Mouse (Mus musculus) limb, embryonic 11.5 days (tissue): ENCODE data around the gene Maml3. TPM values are rescaled to one million over a fixed set of nuclear protein-coding genes. Genes with fewer than 3 reads are reported as not detected.

Experiments used
- ATAC-seq: fragments of 200-750 bp; cut with Nextera tagmentation; 2 replicates; pipeline ENCODE4 v1.8.0; 2017; ENCODE audit warnings: low read depth; ENCODE audit not compliant: insufficient number of reproducible peaks, low FRiP score, low TSS enrichment
- DNase-seq: peaks from one replicate; pipeline ENCODE4 v3.0.0-alpha.2; 2015; ENCODE audit warnings: low spot score
- H3K27ac ChIP-seq: fragments of 300-500 bp; sonication (generic); replicated peaks from 2 replicates; pipeline ENCODE4 v1.5.1; 2014; ENCODE audit warnings: low read depth, mild to moderate bottlenecking, low read length
- H3K27me3 ChIP-seq: fragments of 300-500 bp; sonication (generic); 2 replicates; pipeline ENCODE4 v1.6.1; 2014; ENCODE audit warnings: mild to moderate bottlenecking, low read length, mixed read lengths; ENCODE audit not compliant: control insufficient read depth, insufficient read depth
- H3K36me3 ChIP-seq: fragments of 300-500 bp; sonication (generic); 2 replicates; pipeline ENCODE4 v1.6.1; 2014; ENCODE audit warnings: mild to moderate bottlenecking, low read length, moderate library complexity, mixed read lengths; ENCODE audit not compliant: control insufficient read depth, insufficient read depth
- H3K4me1 ChIP-seq: fragments of 300-500 bp; sonication (generic); 2 replicates; pipeline ENCODE4 v1.6.1; 2014; ENCODE audit warnings: low read length, mixed read lengths; ENCODE audit not compliant: control insufficient read depth, insufficient read depth
- H3K4me2 ChIP-seq: fragments of 300-500 bp; sonication (generic); 2 replicates; pipeline ENCODE4 v1.6.1; 2014; ENCODE audit warnings: low read depth, mild to moderate bottlenecking, moderate library complexity; ENCODE audit not compliant: severe bottlenecking
- H3K4me3 ChIP-seq: fragments of 300-500 bp; sonication (generic); 2 replicates; pipeline ENCODE4 v1.5.1; 2014; ENCODE audit warnings: low read depth, low read length
- H3K9ac ChIP-seq: fragments of 300-500 bp; sonication (generic); 2 replicates; pipeline ENCODE4 v1.6.1; 2014; ENCODE audit warnings: mild to moderate bottlenecking, low read length
- H3K9me3 ChIP-seq: fragments of 300-500 bp; sonication (generic); 2 replicates; pipeline ENCODE4 v1.6.1; 2016; ENCODE audit warnings: low read length; ENCODE audit not compliant: control insufficient read depth
- WGBS: fragments of 180-500 bp; shearing (Covaris S2); extraction: QIAGEN DNeasy Blood & Tissue Kit; methylation state at CpG from one replicate; pipeline ENCODE4 v1.1.7; 2014; 5-methylcytosine and 5-hydroxymethylcytosine counted together
- polyA plus RNA-seq: library from polyadenylated mRNA; unstranded; fragments of >200 nt; fragmentation: Nextera tagmentation; extraction: Ambion mirVana; gene quantifications from 2 replicates; pipeline ENCODE4 v1.2.1, GENCODE M21; 2014

Gene Maml3
- polyA plus RNA-seq, 1 experiment from 2014 or later: 4.3 TPM

DNA sequence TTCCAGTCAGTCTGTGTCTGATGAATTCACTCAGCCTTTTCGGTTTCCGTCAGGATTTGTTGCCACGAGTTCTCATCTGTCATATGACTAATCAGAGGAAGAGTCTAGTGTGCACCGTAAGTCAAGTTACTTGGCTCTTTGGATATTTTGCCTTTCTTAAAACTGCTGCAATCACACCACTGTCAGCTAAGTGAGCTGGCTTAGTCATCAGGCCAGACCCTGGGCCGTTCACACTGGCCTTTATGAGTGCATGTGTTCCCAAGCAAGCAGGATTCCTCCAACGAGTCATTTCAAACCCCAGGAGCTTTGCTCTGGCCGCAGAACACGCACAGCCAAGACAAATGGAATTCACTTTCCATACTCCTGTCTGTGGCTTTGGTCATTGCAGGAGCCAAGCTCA lies 161.2 kb downstream of the Maml3 start:
- no peak overlapping the region for H3K4me2 ChIP-seq
- DNase-seq (no peak), ATAC-seq (no peak)
- H3K27me3 ChIP-seq: no peaks in the 10 kb centered on the region
- H3K9me3 ChIP-seq: no peaks in the 10 kb centered on the region
- WGBS: 81% methylated on average over 8 of the region's 8 CpGs
- H3K4me3 ChIP-seq: no peak overlapping the region
- no peaks in the 10 kb centered on the region for H3K36me3 ChIP-seq
- no peak overlapping the region for H3K9ac ChIP-seq
- no peak overlapping the region for H3K27ac ChIP-seq
- H3K4me1 ChIP-seq: no peaks in the 10 kb centered on the region; the same call in 1 of the 2 replicates

- no peaks in the 10 kb centered on the region for H3K36me3 ChIP-seq
- H3K27ac ChIP-seq: no peak overlapping the region
- no peaks in the 10 kb centered on the region for H3K27me3 ChIP-seq
- ATAC-seq (no peak), DNase-seq (no peak)
- H3K9me3 ChIP-seq: no peaks in the 10 kb centered on the region
- no peak overlapping the region for H3K4me3 ChIP-seq
- H3K4me2 ChIP-seq: no peak overlapping the region
- WGBS: 87% methylated on average over 8 of the region's 8 CpGs
- no peak overlapping the region for H3K9ac ChIP-seq
- H3K4me1 ChIP-seq: no peaks in the 10 kb centered on the region; the same call in 1 of the 2 replicates
Measured at GRCm38 (mm10) chr3:51941781-51942180, 163.1 kb downstream of the Maml3 start.

DNA sequence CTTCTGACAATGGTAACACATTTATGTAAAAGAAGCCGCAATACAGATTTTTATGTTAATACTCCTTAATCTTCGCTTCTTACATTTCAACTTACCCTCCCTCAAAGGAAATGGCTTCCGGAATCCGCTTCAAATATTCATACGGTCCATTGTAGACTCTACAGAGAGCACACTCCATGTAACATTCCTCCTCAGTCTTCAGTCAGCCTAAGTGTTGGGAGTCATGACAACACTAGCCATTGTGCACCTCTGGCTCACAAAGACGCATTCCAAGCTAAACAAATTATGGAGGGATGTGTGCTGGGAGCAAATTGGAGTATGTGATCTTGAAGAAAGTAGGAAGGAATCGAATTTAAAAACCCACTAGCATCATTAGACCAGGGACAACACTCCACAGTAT lies 165.0 kb downstream of the Maml3 start:
- no peaks in the 10 kb centered on the region for H3K4me1 ChIP-seq
- H3K4me2 ChIP-seq: no peak overlapping the region
- H3K9me3 ChIP-seq: no peaks in the 10 kb centered on the region; the same call in 1 of the 2 replicates
- no peak for ATAC-seq
- 94% methylated on average over 7 of the region's 7 CpGs for WGBS
- no peaks in the 10 kb centered on the region for H3K36me3 ChIP-seq
- H3K27me3 ChIP-seq: no peaks in the 10 kb centered on the region
- H3K9ac ChIP-seq: no peak overlapping the region
- no peak for DNase-seq
- H3K4me3 ChIP-seq: no peak overlapping the region
- H3K27ac ChIP-seq: no peak overlapping the region

GRCm38 (mm10) chr3:51939054-51939453 lies 165.8 kb downstream of the Maml3 start:
- H3K4me3 ChIP-seq: no peak overlapping the region
- 89% methylated on average over 5 of the region's 5 CpGs for WGBS

GRCm38 (mm10) chr3:51937176-51937575 lies 167.7 kb downstream of the Maml3 start:
- ATAC-seq (no peak), DNase-seq (no peak)
- no peak overlapping the region for H3K27ac ChIP-seq
- H3K36me3 ChIP-seq: no peaks in the 10 kb centered on the region
- H3K27me3 ChIP-seq: no peaks in the 10 kb centered on the region
- H3K4me1 ChIP-seq: no peaks in the 10 kb centered on the region
- WGBS: 91% methylated on average over 5 of the region's 5 CpGs
- no peak overlapping the region for H3K4me2 ChIP-seq
- no peaks in the 10 kb centered on the region; the same call in 1 of the 2 replicates for H3K9me3 ChIP-seq
- H3K9ac ChIP-seq: no peak overlapping the region
- H3K4me3 ChIP-seq: no peak overlapping the region

More at GRCm38 (mm10) chr3:51939054-51939453, 165.8 kb downstream of the Maml3 start:
- no peak for ATAC-seq
- Histone ChIP-seq H3K9me3 (no peaks in the 10 kb centered on the region; the same call in 1 of the 2 replicates), H3K27me3 (no peaks in the 10 kb centered on the region), H3K36me3 (no peaks in the 10 kb centered on the region), H3K4me1 (no peaks in the 10 kb centered on the region), H3K4me2 (no peak overlapping the region), H3K27ac (no peak overlapping the region), H3K9ac (no peak overlapping the region)
- no peak for DNase-seq

DNA sequence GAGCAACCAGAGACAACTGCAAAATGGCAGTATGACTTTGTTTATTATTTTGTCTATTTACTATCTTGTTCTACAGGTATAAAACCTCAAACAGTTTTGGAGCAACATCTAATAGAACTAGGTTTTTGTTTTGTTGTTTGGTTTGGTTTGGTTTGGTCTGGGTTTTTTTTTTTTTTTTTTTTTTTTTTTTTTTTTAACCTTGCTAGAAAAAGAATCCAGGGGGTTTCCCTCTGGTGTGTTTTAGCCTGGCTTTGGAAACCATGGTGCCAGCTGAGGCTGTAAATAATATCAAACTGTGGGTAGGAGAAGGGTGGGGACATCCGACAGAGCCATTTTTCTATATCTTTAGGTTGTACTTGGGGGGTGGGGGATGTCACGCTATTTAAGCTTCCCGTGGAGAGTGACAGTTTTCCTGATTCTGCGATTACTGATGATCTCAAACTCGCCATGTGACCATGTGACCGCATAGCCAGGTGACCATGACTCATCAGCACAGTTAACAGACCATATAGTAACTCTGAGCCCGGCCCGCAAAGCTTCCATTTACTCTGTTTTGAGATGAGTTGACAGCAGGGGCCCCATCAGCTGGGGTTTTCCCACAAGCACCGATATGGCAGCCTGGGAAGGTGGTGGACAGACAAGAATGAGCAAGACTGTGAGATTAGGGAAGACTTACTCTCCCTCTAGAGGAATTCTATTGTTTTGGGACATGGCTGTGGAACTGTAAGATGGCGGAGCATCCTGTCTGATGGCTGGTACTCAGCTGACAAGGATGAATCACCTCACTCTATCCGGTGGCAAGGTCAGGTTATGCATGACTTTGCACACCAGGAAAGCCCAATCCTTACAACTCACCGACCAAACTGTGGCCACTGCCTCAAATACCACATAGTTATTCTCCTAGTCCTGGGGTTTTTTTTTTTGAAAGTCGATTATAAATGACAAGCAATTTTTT lies 170.1 kb downstream of the Maml3 start:
- no peak overlapping the region for H3K27ac ChIP-seq
- H3K9ac ChIP-seq: no peak overlapping the region
- H3K4me3 ChIP-seq: no peak overlapping the region
- ATAC-seq (no peak), DNase-seq (no peak)
- H3K27me3 ChIP-seq: no peaks in the 10 kb centered on the region
- H3K4me2 ChIP-seq: no peak overlapping the region
- H3K4me1 ChIP-seq: no peaks in the 10 kb centered on the region
- H3K36me3 ChIP-seq: no peaks in the 10 kb centered on the region
- WGBS: 91% methylated on average over 13 of the region's 13 CpGs
- H3K9me3 ChIP-seq: no peaks in the 10 kb centered on the region; the same call in 1 of the 2 replicates

DNA sequence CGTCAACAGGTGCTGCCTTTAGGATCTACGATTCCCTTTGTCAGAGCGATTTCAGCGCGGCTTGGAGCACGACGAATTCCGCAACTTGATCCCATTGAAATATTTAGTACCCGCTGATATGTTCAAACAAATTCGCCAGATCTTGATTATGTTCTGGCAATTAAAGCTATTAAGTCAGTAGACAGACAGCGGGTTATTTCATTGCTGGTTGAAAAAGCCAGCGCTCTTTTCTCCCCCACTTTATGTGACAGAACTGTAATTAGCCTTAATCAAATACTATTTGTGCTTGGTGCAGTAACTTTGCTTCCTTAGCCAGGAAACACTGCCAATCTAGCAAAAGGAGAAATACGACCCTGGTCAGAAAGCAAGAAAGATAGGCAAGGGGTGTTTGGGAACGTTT lies 176.7 kb downstream of the Maml3 start:
- Histone ChIP-seq H3K9me3 (no peaks in the 10 kb centered on the region), H3K27ac (no peak overlapping the region), H3K36me3 (no peaks in the 10 kb centered on the region), H3K4me1 (no peaks in the 10 kb centered on the region), H3K4me3 (no peak overlapping the region), H3K4me2 (no peak overlapping the region), H3K9ac (no peak overlapping the region), H3K27me3 (no peaks in the 10 kb centered on the region)
- 60% methylated on average over 14 of the region's 14 CpGs for WGBS
- DNase-seq (peak; percentile 49), ATAC-seq (no peak)

DNA sequence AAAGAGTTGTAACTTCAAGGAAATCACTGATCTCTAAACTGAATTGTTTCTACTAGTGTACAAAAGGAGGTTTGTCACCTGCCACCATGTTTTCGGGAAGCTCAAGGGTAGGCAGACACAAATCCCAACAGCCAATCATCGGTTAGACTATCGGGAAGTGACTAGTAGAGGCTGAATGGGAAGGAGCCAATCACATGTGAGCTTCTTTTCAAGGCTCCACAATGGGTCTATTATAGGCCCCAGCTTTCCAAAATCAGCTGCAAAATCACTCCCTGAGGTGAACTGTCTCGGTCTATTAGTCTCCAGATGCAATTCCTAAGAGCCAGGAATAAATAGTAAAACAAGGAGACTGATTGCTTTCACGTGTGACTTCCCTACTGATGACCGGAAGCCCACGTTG lies 177.3 kb downstream of the Maml3 start:
- no peak overlapping the region for H3K4me2 ChIP-seq

More for the DNA sequence above, 177.3 kb downstream of the Maml3 start:
- no peak overlapping the region for H3K4me3 ChIP-seq
- no peaks in the 10 kb centered on the region for H3K36me3 ChIP-seq
- 54% methylated on average over 7 of the region's 7 CpGs for WGBS
- H3K27ac ChIP-seq: no peak overlapping the region
- no peaks in the 10 kb centered on the region for H3K27me3 ChIP-seq
- H3K4me1 ChIP-seq: no peaks in the 10 kb centered on the region
- DNase-seq (no peak), ATAC-seq (no peak)
- no peak overlapping the region for H3K9ac ChIP-seq
- no peaks in the 10 kb centered on the region for H3K9me3 ChIP-seq
